Mouse (Mus musculus) liver, embryonic 14.5 days (tissue): ENCODE measurements around the gene Ltbp1.

Source experiments
- CTCF ChIP-seq: IDR thresholded peaks from 2 replicates; pipeline ENCODE4 v1.5.1; 2016; ENCODE audit warnings: antibody characterized with exemption, low read depth, control low read depth
- EP300 ChIP-seq: IDR thresholded peaks from 2 replicates; pipeline ENCODE4 v1.6.1; 2016; ENCODE audit warnings: antibody characterized with exemption, low read depth

- TF ChIP-seq CTCF (no peak), EP300 (no peak)
Observed at GRCm38 (mm10) chr17:74993726-74994581, 11.4 kb upstream of the Ltbp1 start.
